Mouse (Mus musculus) heart, postnatal 0 days (tissue): ENCODE measurements around the gene Krt87. TPM values are rescaled to one million over a fixed set of nuclear protein-coding genes. Genes with fewer than 3 reads are reported as not detected.

Experiments used
- ATAC-seq: fragments of 200-750 bp; cut with Nextera tagmentation; 2 replicates; pipeline ENCODE4 v1.8.0; 2017; ENCODE audit warnings: low read depth, moderate number of reproducible peaks, moderate library complexity; ENCODE audit not compliant: insufficient read depth
- DNase-seq: peaks from one replicate; pipeline ENCODE4 v3.0.0-alpha.2; 2016; ENCODE audit warnings: low spot score
- H3K27ac ChIP-seq: fragments of 300-500 bp; sonication (generic); 2 replicates; pipeline ENCODE4 v1.5.1; 2014; ENCODE audit warnings: low read depth, mild to moderate bottlenecking
- H3K27me3 ChIP-seq: fragments of 300-500 bp; sonication (generic); 2 replicates; pipeline ENCODE4 v1.6.1; 2014; ENCODE audit warnings: low read length, mixed read lengths; ENCODE audit not compliant: control insufficient read depth, insufficient read depth
- H3K36me3 ChIP-seq: fragments of 300-500 bp; sonication (generic); replicated peaks from 2 replicates; pipeline ENCODE4 v1.6.1; 2014; ENCODE audit warnings: low read length, mixed read lengths; ENCODE audit not compliant: control insufficient read depth, insufficient read depth
- H3K4me1 ChIP-seq: fragments of 300-500 bp; sonication (generic); 2 replicates; pipeline ENCODE4 v1.6.1; 2014; ENCODE audit warnings: antibody characterized with exemption; ENCODE audit not compliant: control insufficient read depth, insufficient read depth
- H3K4me2 ChIP-seq: fragments of 300-500 bp; sonication (generic); 2 replicates; pipeline ENCODE4 v1.6.1; 2014; ENCODE audit warnings: low read depth, mild to moderate bottlenecking, low read length, moderate library complexity
- H3K4me3 ChIP-seq: fragments of 300-500 bp; sonication (generic); 2 replicates; pipeline ENCODE4 v1.5.1; 2014; ENCODE audit warnings: low read depth, low read length
- H3K9ac ChIP-seq: fragments of 300-500 bp; sonication (generic); replicated peaks from 2 replicates; pipeline ENCODE4 v1.6.1; 2014; ENCODE audit warnings: low read depth, low read length, mixed read lengths
- H3K9me3 ChIP-seq: fragments of 300-500 bp; sonication (generic); replicated peaks from 2 replicates; pipeline ENCODE4 v1.6.1; 2016; ENCODE audit warnings: low read length; ENCODE audit not compliant: control insufficient read depth
- CTCF ChIP-seq: IDR thresholded peaks from 2 replicates; pipeline ENCODE4 v1.5.1; 2016; ENCODE audit warnings: antibody characterized with exemption, control low read depth, low read depth
- EP300 ChIP-seq: IDR thresholded peaks from 2 replicates; pipeline ENCODE4 v1.6.1; 2016; ENCODE audit warnings: antibody characterized with exemption, low read depth
- WGBS: fragments of 180-500 bp; shearing (Covaris S2); extraction: QIAGEN DNeasy Blood & Tissue Kit; methylation state at CpG from one replicate; pipeline ENCODE4 v1.1.7; 2014; 5-methylcytosine and 5-hydroxymethylcytosine counted together
- polyA plus RNA-seq: library from polyadenylated mRNA; unstranded; fragments of >200 nt; fragmentation: Nextera tagmentation; extraction: Ambion mirVana; gene quantifications from 2 replicates; pipeline ENCODE4 v1.2.1, GENCODE M21; 2015
- total RNA-seq: library from RNA; depleted of rRNA; stranded (reverse); fragments of >200 nt; gene quantifications from 2 replicates; pipeline ENCODE4 v1.2.3, GENCODE M21; 2014; ENCODE audit warnings: low replicate concordance

The Krt87 gene
- total and polyA plus RNA-seq, 2 experiments from 2014 or later = not detected

- WGBS = 33% methylated on average over 11 of the region's 11 CpGs
- Histone ChIP-seq H3K4me1 (no peaks in the 10 kb centered on the region), H3K27ac (no peak overlapping the region), H3K9ac (no peak overlapping the region), H3K9me3 (no peaks in the 10 kb centered on the region), H3K4me2 (peak overlapping the region; percentile 34), H3K36me3 (no peaks in the 10 kb centered on the region), H3K27me3 (no peaks in the 10 kb centered on the region), H3K4me3 (no peak overlapping the region)
- TF ChIP-seq CTCF = no peak
- TF ChIP-seq EP300 = no peak
- DNase-seq (peak; percentile 29), ATAC-seq (no peak)
These were observed 8.0 kb upstream of the Krt87 start for GRCm38 (mm10) chr15:101446572-101446971.

GRCm38 (mm10) chr15:101440837-101441236 lies 2.2 kb upstream of the Krt87 start:
- DNase-seq (no peak), ATAC-seq (no peak)
- H3K9me3 ChIP-seq = no peaks in the 10 kb centered on the region
- no peak overlapping the region for H3K4me3 ChIP-seq
- H3K27me3 ChIP-seq = peaks cover 31% of the 10 kb centered on the region
- H3K4me1 ChIP-seq = no peaks in the 10 kb centered on the region
- H3K27ac ChIP-seq = no peak overlapping the region
- TF ChIP-seq EP300 (no peak), CTCF (no peak)
- no peak overlapping the region for H3K4me2 ChIP-seq
- H3K9ac ChIP-seq = no peak overlapping the region
- H3K36me3 ChIP-seq = no peaks in the 10 kb centered on the region
- WGBS = 63% methylated on average over 4 of the region's 4 CpGs

GRCm38 (mm10) chr15:101436611-101437010 lies 2.0 kb downstream of the Krt87 start:
- Histone ChIP-seq H3K9ac (no peak overlapping the region), H3K4me1 (no peaks in the 10 kb centered on the region), H3K4me3 (no peak overlapping the region), H3K27me3 (peaks cover 31% of the 10 kb centered on the region), H3K4me2 (no peak overlapping the region), H3K9me3 (no peaks in the 10 kb centered on the region), H3K27ac (no peak overlapping the region), H3K36me3 (no peaks in the 10 kb centered on the region)
- ATAC-seq (no peak), DNase-seq (no peak)
- TF ChIP-seq CTCF (no peak), EP300 (no peak)
- WGBS = 86% methylated on average over 7 of the region's 7 CpGs

GRCm38 (mm10) chr15:101424914-101425313 lies 13.7 kb downstream of the Krt87 start:
- WGBS = 18% methylated on average over 5 of the region's 5 CpGs
- no peak overlapping the region for H3K27ac ChIP-seq
- no peak overlapping the region for H3K4me3 ChIP-seq
- DNase-seq (no peak), ATAC-seq (no peak)
- no peak overlapping the region for H3K9ac ChIP-seq
- H3K36me3 ChIP-seq = no peaks in the 10 kb centered on the region
- H3K9me3 ChIP-seq = no peaks in the 10 kb centered on the region
- TF ChIP-seq CTCF (no peak), EP300 (no peak)
- H3K4me1 ChIP-seq = no peaks in the 10 kb centered on the region
- no peaks in the 10 kb centered on the region for H3K27me3 ChIP-seq
- no peak overlapping the region for H3K4me2 ChIP-seq

DNA sequence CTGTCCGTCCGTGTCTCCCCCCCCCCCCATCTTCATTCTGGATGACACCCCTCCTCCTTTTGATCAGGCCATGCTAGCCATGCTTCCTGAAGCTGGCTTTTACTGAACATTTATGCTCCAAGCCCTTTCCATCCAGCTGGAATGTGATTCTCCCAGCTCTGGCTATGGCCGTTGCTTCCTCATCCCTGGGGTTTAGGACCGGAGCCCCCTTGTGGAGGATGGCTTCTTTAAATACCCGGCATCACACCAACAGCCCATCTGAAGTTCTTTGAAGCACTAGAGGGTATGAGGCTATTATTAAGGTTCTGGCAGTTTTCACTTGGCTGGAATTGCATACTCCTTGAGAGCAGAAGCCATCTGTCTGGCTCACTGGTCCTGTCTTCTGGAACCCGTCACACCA lies 17.7 kb downstream of the Krt87 start:
- Histone ChIP-seq H3K9me3 (no peaks in the 10 kb centered on the region), H3K4me1 (no peaks in the 10 kb centered on the region), H3K36me3 (no peaks in the 10 kb centered on the region), H3K27me3 (no peaks in the 10 kb centered on the region), H3K27ac (no peak overlapping the region), H3K4me2 (no peak overlapping the region), H3K4me3 (no peak overlapping the region), H3K9ac (no peak overlapping the region)
- ATAC-seq (no peak), DNase-seq (peak; percentile 33)
- TF ChIP-seq EP300 = no peak
- peak; percentile 52 for TF ChIP-seq CTCF
- 35% methylated on average over 6 of the region's 6 CpGs for WGBS

DNA sequence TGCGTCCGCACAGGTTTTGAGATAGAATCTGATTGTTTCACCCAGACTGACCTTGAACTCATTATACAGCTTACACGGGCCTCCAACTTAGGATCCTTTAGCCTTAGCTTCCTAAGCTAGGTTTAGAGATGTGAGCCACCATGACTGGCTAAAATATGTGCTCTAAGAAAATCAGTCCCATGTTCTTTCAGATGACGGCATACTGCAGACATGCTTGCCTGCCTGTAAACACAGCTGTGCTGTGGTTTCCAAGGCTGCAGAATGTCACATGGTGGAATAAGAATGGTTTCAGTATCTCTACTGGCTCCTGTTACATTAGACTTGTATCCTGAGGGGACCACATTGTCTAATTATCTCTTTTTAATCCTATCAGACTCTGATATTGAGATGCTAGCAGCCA lies 19.7 kb downstream of the Krt87 start:
- DNase-seq (peak; percentile 46), ATAC-seq (no peak)
- 72% methylated on average over 4 of the region's 4 CpGs for WGBS

More for the DNA sequence above, 19.7 kb downstream of the Krt87 start:
- no peak overlapping the region for H3K4me2 ChIP-seq
- no peaks in the 10 kb centered on the region for H3K4me1 ChIP-seq
- H3K9me3 ChIP-seq = no peaks in the 10 kb centered on the region
- no peak overlapping the region for H3K27ac ChIP-seq
- no peak overlapping the region for H3K4me3 ChIP-seq
- H3K27me3 ChIP-seq = no peaks in the 10 kb centered on the region
- TF ChIP-seq EP300 (no peak), CTCF (no peak)
- no peaks in the 10 kb centered on the region for H3K36me3 ChIP-seq
- no peak overlapping the region for H3K9ac ChIP-seq
